Comparison of ENCODE assay signal across 21 mouse cellular contexts in genomic region chr12:26617969-26618368, GRCm38 (mm10).
A peak's percentile ranks its signal among the peaks of the same experiment; 100 is the strongest.
DNase-seq lines count a peak whose midpoint lies in the region; ATAC-seq lines count a peak whose summit lies in the region.
"Had no signal": no experiment of that assay in that cellular context is flagged by ENCODE, and none has a peak within 500 bp of the region (broad histone marks: within the 10 kb centered on the region; RNA-seq: fewer than 3 reads in every experiment).

No protein-coding gene starts in this region.

- no peak for ATAC-seq in forebrain, embryonic 15.5 days (replicated peaks)
- no peak for ATAC-seq in forebrain, embryonic 11.5 days (replicated peaks; ENCODE audit: low FRiP score)
- no peak for ATAC-seq in embryonic facial prominence, embryonic 14.5 days (ENCODE audit: low read depth)
- ATAC-seq in limb, embryonic 12.5 days (ENCODE audit: insufficient number of reproducible peaks, insufficient read depth, low FRiP score, low TSS enrichment, low read depth), result no peak
- no peak for ATAC-seq in erythroblast, adult 5-6 weeks (replicated peaks; ENCODE audit: low FRiP score, poor library complexity, severe bottlenecking)
- ATAC-seq: CD4-positive, CD25-positive, alpha-beta regulatory T cell, adult 4 months; forebrain, embryonic 13.5 days; inflammation-experienced regulatory T-cells, adult 6 months had no signal

- no peaks in the 10 kb centered on the region for H3K27me3 ChIP-seq in forebrain, embryonic 15.5 days
- H3K27me3 ChIP-seq in forebrain, embryonic 11.5 days (ENCODE audit: control insufficient read depth, insufficient read depth, low read length), result no peaks in the 10 kb centered on the region
- H3K27me3 ChIP-seq in embryonic facial prominence, embryonic 14.5 days (replicated peaks; ENCODE audit: control insufficient read depth, insufficient read depth, low read length), result no peaks in the 10 kb centered on the region
- H3K27me3 ChIP-seq in limb, embryonic 12.5 days, result no peaks in the 10 kb centered on the region
- H3K27me3 ChIP-seq: forebrain, embryonic 13.5 days; heart, embryonic 13.5 days; hindbrain, embryonic 15.5 days had no signal

- no peak overlapping the region for H3K9ac ChIP-seq in forebrain, embryonic 15.5 days (replicated peaks)
- no peak overlapping the region for H3K9ac ChIP-seq in forebrain, embryonic 11.5 days (ENCODE audit: low read length)
- H3K9ac ChIP-seq in embryonic facial prominence, embryonic 14.5 days (ENCODE audit: low read depth, low read length), result no peak overlapping the region
- no peak overlapping the region for H3K9ac ChIP-seq in limb, embryonic 12.5 days (replicated peaks)
- H3K9ac ChIP-seq: forebrain, embryonic 13.5 days; heart, embryonic 13.5 days; hindbrain, embryonic 15.5 days had no signal

- no peaks in the 10 kb centered on the region for H3K9me3 ChIP-seq in forebrain, embryonic 15.5 days
- no peaks in the 10 kb centered on the region for H3K9me3 ChIP-seq in forebrain, embryonic 11.5 days (ENCODE audit: control insufficient read depth, low read length)
- H3K9me3 ChIP-seq in embryonic facial prominence, embryonic 14.5 days (ENCODE audit: control insufficient read depth, low read length), result no peaks in the 10 kb centered on the region
- H3K9me3 ChIP-seq in limb, embryonic 12.5 days, result no peaks in the 10 kb centered on the region
- H3K9me3 ChIP-seq: forebrain, embryonic 13.5 days; heart, embryonic 13.5 days; hindbrain, embryonic 15.5 days had no signal

- no peak for DNase-seq in forebrain, embryonic 11.5 days (ENCODE audit: low spot score)
- DNase-seq in embryonic facial prominence, embryonic 14.5 days (ENCODE audit: low spot score), result peak; percentile 71
- DNase-seq in urinary bladder, postnatal 10 days (ENCODE audit: low spot score), result no peak
- no peak for DNase-seq in layer of hippocampus, postnatal 36 days
- DNase-seq: adrenal gland, adult 8-10 months; adrenal gland, postnatal 36 days; B cell, adult 2 months; cerebellum, adult 2 months; cerebellum, postnatal 10 days; gastrocnemius, adult 2 months; gastrocnemius, postnatal 25 days; heart, postnatal 36 days had no signal

- H3K4me1 ChIP-seq in forebrain, embryonic 15.5 days, result peaks cover 26% of the 10 kb centered on the region
- 0 out of 2 replicates have a peak, but pooled peaks cover 2% of the 10 kb centered on the region for H3K4me1 ChIP-seq in forebrain, embryonic 11.5 days (replicated peaks; ENCODE audit: control insufficient read depth, insufficient read depth, low read length)
- peaks cover 22% of the 10 kb centered on the region for H3K4me1 ChIP-seq in embryonic facial prominence, embryonic 14.5 days (ENCODE audit: control insufficient read depth, insufficient read depth, low read length)
- peaks cover 46% of the 10 kb centered on the region for H3K4me1 ChIP-seq in limb, embryonic 12.5 days (replicated peaks)

- no peaks in the 10 kb centered on the region for H3K36me3 ChIP-seq in forebrain, embryonic 15.5 days
- H3K36me3 ChIP-seq in forebrain, embryonic 11.5 days (ENCODE audit: control insufficient read depth, insufficient read depth, low read length), result no peaks in the 10 kb centered on the region
- no peaks in the 10 kb centered on the region for H3K36me3 ChIP-seq in embryonic facial prominence, embryonic 14.5 days (ENCODE audit: control insufficient read depth, insufficient read depth, low read length)
- H3K36me3 ChIP-seq in limb, embryonic 12.5 days, result no peaks in the 10 kb centered on the region
- H3K36me3 ChIP-seq: G1E; heart, embryonic 13.5 days; hindbrain, embryonic 15.5 days had no signal

- H3K4me3 ChIP-seq in forebrain, embryonic 15.5 days, result no peak overlapping the region
- H3K4me3 ChIP-seq in forebrain, embryonic 11.5 days (ENCODE audit: low read depth, low read length), result no peak overlapping the region
- H3K4me3 ChIP-seq in embryonic facial prominence, embryonic 14.5 days (ENCODE audit: low read depth, low read length), result no peak overlapping the region
- H3K4me3 ChIP-seq in limb, embryonic 12.5 days (replicated peaks), result no peak overlapping the region
- H3K4me3 ChIP-seq: forebrain, embryonic 13.5 days; gastrocnemius, adult 2 months; heart, embryonic 13.5 days; hindbrain, embryonic 15.5 days had no signal

- no peak overlapping the region for H3K4me2 ChIP-seq in forebrain, embryonic 15.5 days (replicated peaks)
- no peak overlapping the region for H3K4me2 ChIP-seq in forebrain, embryonic 11.5 days (ENCODE audit: low read depth, low read length, severe bottlenecking)
- H3K4me2 ChIP-seq in embryonic facial prominence, embryonic 14.5 days (ENCODE audit: low read depth, low read length), result no peak overlapping the region
- H3K4me2 ChIP-seq in limb, embryonic 12.5 days, result no peak overlapping the region
- H3K4me2 ChIP-seq: forebrain, embryonic 13.5 days; heart, embryonic 13.5 days; hindbrain, embryonic 15.5 days had no signal

- 0 out of 2 replicates have a peak overlapping the region, but pooled peaks have one; percentile 8 for H3K27ac ChIP-seq in forebrain, embryonic 15.5 days (replicated peaks)
- no peak overlapping the region for H3K27ac ChIP-seq in forebrain, embryonic 11.5 days (ENCODE audit: low read depth, low read length)
- H3K27ac ChIP-seq in embryonic facial prominence, embryonic 14.5 days (replicated peaks; ENCODE audit: low read depth, low read length), result peak overlapping the region; percentile 58; the same call in 1 of the 2 replicates
- H3K27ac ChIP-seq in limb, embryonic 12.5 days, result peak overlapping the region; percentile 81
- H3K27ac ChIP-seq: forebrain, embryonic 13.5 days; gastrocnemius, adult 2 months; heart, embryonic 13.5 days; hindbrain, embryonic 15.5 days had no signal

- 79% methylated on average over 3 of the region's 3 CpGs for WGBS in forebrain, embryonic 15.5 days
- WGBS in forebrain, embryonic 11.5 days, result 80% methylated on average over 3 of the region's 3 CpGs
- 49% methylated on average over 3 of the region's 3 CpGs for WGBS in embryonic facial prominence, embryonic 14.5 days
- 29% methylated on average over 3 of the region's 3 CpGs for WGBS in limb, embryonic 12.5 days
